In genomic region chr2:173966111-173966510, GRCm38 (mm10) we compare ENCODE assay signal across 25 mouse cellular contexts.
DNase-seq lines count a peak whose midpoint lies in the region; ATAC-seq lines count a peak whose summit lies in the region.
"Had no signal": no experiment of that assay in that cellular context is flagged by ENCODE, and none has a peak within 500 bp of the region (broad histone marks: within the 10 kb centered on the region; RNA-seq: fewer than 3 reads in every experiment).

No protein-coding gene starts in this region.

- H3K9ac ChIP-seq in neural tube, embryonic 15.5 days (replicated peaks) = no peak overlapping the region
- H3K9ac ChIP-seq in limb, embryonic 11.5 days (ENCODE audit: low read length) = no peak overlapping the region
- H3K9ac ChIP-seq: forebrain, embryonic 12.5 days; liver, postnatal 0 days; midbrain, embryonic 12.5 days had no signal

- ATAC-seq in neural tube, embryonic 15.5 days (ENCODE audit: low FRiP score) = no peak
- ATAC-seq in limb, embryonic 11.5 days (ENCODE audit: insufficient number of reproducible peaks, low FRiP score, low TSS enrichment, low read depth) = peak; percentile 65; the same call in 1 of the 2 replicates
- ATAC-seq in megakaryocyte-erythroid progenitor cell, adult 5-6 weeks (replicated peaks; ENCODE audit: low FRiP score, low TSS enrichment, poor library complexity, severe bottlenecking) = no peak
- ATAC-seq: CD4-positive, CD25-positive, alpha-beta regulatory T cell, adult 4 months; hindbrain, embryonic 16.5 days; intestine, postnatal 0 days; liver, postnatal 0 days had no signal

- 69% methylated on average over 5 of the region's 5 CpGs for WGBS in neural tube, embryonic 15.5 days
- WGBS in limb, embryonic 11.5 days = 45% methylated on average over 5 of the region's 5 CpGs

- no peak overlapping the region for H3K27ac ChIP-seq in neural tube, embryonic 15.5 days (replicated peaks)
- no peak overlapping the region for H3K27ac ChIP-seq in limb, embryonic 11.5 days (replicated peaks; ENCODE audit: low read depth, low read length)
- H3K27ac ChIP-seq: forebrain, embryonic 12.5 days; gastrocnemius, adult 2 months; heart, embryonic 10.5 days; midbrain, embryonic 12.5 days had no signal

- no peaks in the 10 kb centered on the region for H3K27me3 ChIP-seq in neural tube, embryonic 15.5 days (replicated peaks)
- no peaks in the 10 kb centered on the region for H3K27me3 ChIP-seq in limb, embryonic 11.5 days (ENCODE audit: control insufficient read depth, insufficient read depth, low read length)
- H3K27me3 ChIP-seq: forebrain, embryonic 12.5 days; midbrain, embryonic 12.5 days had no signal

- H3K9me3 ChIP-seq in neural tube, embryonic 15.5 days (replicated peaks) = no peaks in the 10 kb centered on the region
- H3K9me3 ChIP-seq in limb, embryonic 11.5 days (ENCODE audit: control insufficient read depth, low read length) = no peaks in the 10 kb centered on the region
- H3K9me3 ChIP-seq: forebrain, embryonic 12.5 days; heart, embryonic 10.5 days; midbrain, embryonic 12.5 days had no signal

- no peaks in the 10 kb centered on the region for H3K4me1 ChIP-seq in neural tube, embryonic 15.5 days
- H3K4me1 ChIP-seq in limb, embryonic 11.5 days (ENCODE audit: control insufficient read depth, insufficient read depth, low read length) = no peaks in the 10 kb centered on the region
- H3K4me1 ChIP-seq: forebrain, embryonic 12.5 days; heart, embryonic 10.5 days; midbrain, embryonic 12.5 days had no signal

- no peaks in the 10 kb centered on the region for H3K36me3 ChIP-seq in neural tube, embryonic 15.5 days
- no peaks in the 10 kb centered on the region for H3K36me3 ChIP-seq in limb, embryonic 11.5 days (ENCODE audit: control insufficient read depth, insufficient read depth, low read length)
- H3K36me3 ChIP-seq: forebrain, embryonic 12.5 days; heart, embryonic 10.5 days; midbrain, embryonic 12.5 days had no signal

- H3K4me3 ChIP-seq in neural tube, embryonic 15.5 days (replicated peaks) = no peak overlapping the region
- no peak overlapping the region for H3K4me3 ChIP-seq in limb, embryonic 11.5 days (ENCODE audit: low read depth, low read length)
- H3K4me3 ChIP-seq: forebrain, embryonic 12.5 days; gastrocnemius, adult 2 months; heart, embryonic 10.5 days; midbrain, embryonic 12.5 days had no signal

- no peak overlapping the region for H3K4me2 ChIP-seq in neural tube, embryonic 15.5 days
- no peak overlapping the region for H3K4me2 ChIP-seq in limb, embryonic 11.5 days (ENCODE audit: low read depth, severe bottlenecking)
- H3K4me2 ChIP-seq: forebrain, embryonic 12.5 days; liver, embryonic 11.5 days; midbrain, embryonic 12.5 days had no signal

- DNase-seq in heart, adult 11 months = peak; percentile 43
- no peak for DNase-seq in heart, adult 9 months (ENCODE audit: low spot score in 2 of 2)
- DNase-seq in neural tube, embryonic 10.5 days (ENCODE audit: extremely low spot score, low spot score) = peak; percentile 11
- peak; percentile 33 for DNase-seq in limb, embryonic 11.5 days (ENCODE audit: low spot score)
- DNase-seq in testis, postnatal 10 days (ENCODE audit: low spot score) = no peak
- DNase-seq: adrenal gland, postnatal 14 days; cerebellum, adult 9-10 months; gastrocnemius, adult 2 months; heart, postnatal 4 days; kidney, postnatal 4 days; layer of hippocampus, adult 9-11 months; liver, postnatal 0 days; lung, postnatal 10 days; right cerebral cortex, postnatal 14 days; thymus, adult 18-20 months; thymus, postnatal 36 days had no signal

Comparison
In these comparisons a context has a peak if more than half of its experiments do, and no peak if none do; other contexts are left out.
1. DNase-seq: peak in heart, adult 11 months (single experiment), neural tube, embryonic 10.5 days (single experiment) and limb, embryonic 11.5 days (single experiment); none in heart, adult 9 months (0 of 2) and testis, postnatal 10 days (single experiment).